Mouse (Mus musculus) T-cell, adult 2 months (primary cell): ENCODE data around the gene Fam120c.
"Not testable (repeated sequence)": the region's sequence is repeated elsewhere in the genome, so short reads cannot be mapped to it uniquely, and the experiment has no call there.

ENCODE experiments used
- DNase-seq: peaks from one replicate; pipeline ENCODE4 v3.0.0; 2022; ENCODE audit warnings: low spot score

Gene Fam120c

GRCm38 (mm10) chrX:151343761-151344500, at the start of gene Fam120c:
Gene Fam120c (plus strand): TSS chrX:151344175.
- peak; percentile 85 for DNase-seq

- no peak for DNase-seq
Measured at GRCm38 (mm10) chrX:151298329-151298728, 45.6 kb upstream of the Fam120c start.

GRCm38 (mm10) chrX:151313732-151314131, 30.2 kb upstream of the Fam120c start:
- no peak for DNase-seq

GRCm38 (mm10) chrX:151333615-151334014, 10.4 kb upstream of the Fam120c start:
- no peak for DNase-seq

- no peak for DNase-seq
Measured at GRCm38 (mm10) chrX:151337804-151338203, 6.2 kb upstream of the Fam120c start.

- peak; percentile 70 for DNase-seq
Measured at GRCm38 (mm10) chrX:151344501-151344984, 568 bp downstream of the Fam120c start.

- DNase-seq, result no peak
Measured at GRCm38 (mm10) chrX:151345333-151346125, 1.6 kb downstream of the Fam120c start.

GRCm38 (mm10) chrX:151347278-151347677, 3.3 kb downstream of the Fam120c start:
- DNase-seq, result no peak

- no peak for DNase-seq
Measured at GRCm38 (mm10) chrX:151349322-151349721, 5.3 kb downstream of the Fam120c start.

- no peak for DNase-seq
Measured at GRCm38 (mm10) chrX:151418801-151419200, 74.8 kb downstream of the Fam120c start.

GRCm38 (mm10) chrX:151420791-151421190, 76.8 kb downstream of the Fam120c start:
- DNase-seq, result no peak

GRCm38 (mm10) chrX:151443637-151444036, 99.7 kb downstream of the Fam120c start:
- no peak for DNase-seq

GRCm38 (mm10) chrX:151444189-151444588, 100.2 kb downstream of the Fam120c start:
- DNase-seq, result no peak

GRCm38 (mm10) chrX:151488128-151488527, 144.2 kb downstream of the Fam120c start:
- DNase-seq, result no peak

- not testable (repeated sequence) for DNase-seq
Measured at GRCm38 (mm10) chrX:151493269-151493668, 149.3 kb downstream of the Fam120c start.

GRCm38 (mm10) chrX:151496596-151496995, 152.6 kb downstream of the Fam120c start:
- no peak for DNase-seq

- DNase-seq, result no peak
Measured at GRCm38 (mm10) chrX:151508536-151508935, 164.6 kb downstream of the Fam120c start.

GRCm38 (mm10) chrX:151509906-151510305, 165.9 kb downstream of the Fam120c start:
- no peak for DNase-seq

GRCm38 (mm10) chrX:151513066-151513465, 169.1 kb downstream of the Fam120c start:
- DNase-seq, result no peak

- DNase-seq, result no peak
Measured at GRCm38 (mm10) chrX:151513694-151514093, 169.7 kb downstream of the Fam120c start.

- no peak for DNase-seq
Measured at GRCm38 (mm10) chrX:151518181-151518580, 174.2 kb downstream of the Fam120c start.

- no peak for DNase-seq
Measured at GRCm38 (mm10) chrX:151520127-151520457, 176.1 kb downstream of the Fam120c start.
